Mouse (Mus musculus) midbrain, embryonic 13.5 days (tissue): ENCODE data around the gene Gab2. TPM values are rescaled to one million over a fixed set of nuclear protein-coding genes. Genes with fewer than 3 reads are reported as not detected.

Experiments used
- ATAC-seq: fragments of 200-750 bp; cut with Nextera tagmentation; 2 replicates; pipeline ENCODE4 v1.8.0; 2017; ENCODE audit warnings: mild to moderate bottlenecking, moderate TSS enrichment, moderate library complexity
- H3K27ac ChIP-seq: fragments of 300-500 bp; sonication (generic); 2 replicates; pipeline ENCODE4 v1.5.1; 2015; ENCODE audit warnings: inconsistent platforms, mild to moderate bottlenecking, moderate library complexity
- H3K27me3 ChIP-seq: fragments of 300-500 bp; sonication (generic); 2 replicates; pipeline ENCODE4 v1.6.1; 2015; ENCODE audit warnings: mild to moderate bottlenecking, inconsistent platforms
- H3K36me3 ChIP-seq: fragments of 300-500 bp; sonication (generic); 2 replicates; pipeline ENCODE4 v1.6.1; 2015; ENCODE audit warnings: mild to moderate bottlenecking, inconsistent platforms
- H3K4me1 ChIP-seq: fragments of 300-500 bp; sonication (generic); replicated peaks from 2 replicates; pipeline ENCODE4 v1.6.1; 2015; ENCODE audit warnings: inconsistent platforms
- H3K4me2 ChIP-seq: fragments of 300-500 bp; sonication (generic); replicated peaks from 2 replicates; pipeline ENCODE4 v1.6.1; 2015; ENCODE audit warnings: moderate library complexity, mild to moderate bottlenecking, inconsistent platforms
- H3K4me3 ChIP-seq: fragments of 300-500 bp; sonication (generic); replicated peaks from 2 replicates; pipeline ENCODE4 v1.5.1; 2015; ENCODE audit warnings: mild to moderate bottlenecking, inconsistent platforms
- H3K9ac ChIP-seq: fragments of 300-500 bp; sonication (generic); replicated peaks from 2 replicates; pipeline ENCODE4 v1.6.1; 2015; ENCODE audit warnings: mild to moderate bottlenecking, inconsistent platforms
- H3K9me3 ChIP-seq: fragments of 300-500 bp; sonication (generic); 2 replicates; pipeline ENCODE4 v1.6.1; 2016; ENCODE audit warnings: mild to moderate bottlenecking, inconsistent platforms
- WGBS: fragments of 180-500 bp; shearing (Covaris S2); methylation state at CpG from one replicate; pipeline ENCODE4 v1.1.7; 2015; 5-methylcytosine and 5-hydroxymethylcytosine counted together
- polyA plus RNA-seq: library from polyadenylated mRNA; unstranded; fragments of >200 nt; fragmentation: Nextera tagmentation; extraction: Ambion mirVana; gene quantifications from 2 replicates; pipeline ENCODE4 v1.2.1, GENCODE M21; 2015

Gene Gab2
- polyA plus RNA-seq, 1 experiment from 2014 or later = 17.9 TPM

- Histone ChIP-seq H3K9ac (no peak overlapping the region), H3K4me2 (no peak overlapping the region), H3K27me3 (no peaks in the 10 kb centered on the region), H3K4me1 (no peaks in the 10 kb centered on the region), H3K4me3 (no peak overlapping the region), H3K9me3 (no peaks in the 10 kb centered on the region), H3K27ac (no peak overlapping the region), H3K36me3 (peaks cover 25% of the 10 kb centered on the region; the same call in 1 of the 2 replicates)
- ATAC-seq = peak; percentile 72
- 2% methylated on average over 2 of the region's 2 CpGs for WGBS
Observed at GRCm38 (mm10) chr7:97297466-97297865, 216.1 kb downstream of the Gab2 start.

- H3K27me3 ChIP-seq = no peaks in the 10 kb centered on the region
- H3K4me1 ChIP-seq = no peaks in the 10 kb centered on the region
- no peak overlapping the region for H3K9ac ChIP-seq
- no peak overlapping the region for H3K27ac ChIP-seq
- peaks cover 33% of the 10 kb centered on the region for H3K36me3 ChIP-seq
- no peak overlapping the region for H3K4me2 ChIP-seq
- H3K4me3 ChIP-seq = no peak overlapping the region
- ATAC-seq = no peak
- WGBS = 89% methylated on average over 2 of the region's 2 CpGs
- H3K9me3 ChIP-seq = no peaks in the 10 kb centered on the region
Observed at GRCm38 (mm10) chr7:97298279-97298678, 216.9 kb downstream of the Gab2 start.

- peaks cover 39% of the 10 kb centered on the region for H3K36me3 ChIP-seq
- WGBS = 82% methylated on average over 6 of the region's 6 CpGs
Observed at GRCm38 (mm10) chr7:97298943-97299342, 217.6 kb downstream of the Gab2 start.

GRCm38 (mm10) chr7:97300914-97301313, 219.5 kb downstream of the Gab2 start:
- peaks cover 59% of the 10 kb centered on the region for H3K36me3 ChIP-seq
- 89% methylated on average over 2 of the region's 2 CpGs for WGBS
- no peak for ATAC-seq

More at GRCm38 (mm10) chr7:97298943-97299342, 217.6 kb downstream of the Gab2 start:
- Histone ChIP-seq H3K27me3 (no peaks in the 10 kb centered on the region), H3K4me2 (no peak overlapping the region), H3K9me3 (no peaks in the 10 kb centered on the region), H3K9ac (no peak overlapping the region), H3K4me1 (no peaks in the 10 kb centered on the region), H3K27ac (no peak overlapping the region), H3K4me3 (no peak overlapping the region)
- no peak for ATAC-seq

GRCm38 (mm10) chr7:97301321-97301720, 219.9 kb downstream of the Gab2 start:
- peaks cover 63% of the 10 kb centered on the region for H3K36me3 ChIP-seq
- H3K27me3 ChIP-seq = no peaks in the 10 kb centered on the region
- H3K27ac ChIP-seq = no peak overlapping the region
- no peak overlapping the region for H3K4me3 ChIP-seq
- no peaks in the 10 kb centered on the region for H3K4me1 ChIP-seq
- no peaks in the 10 kb centered on the region for H3K9me3 ChIP-seq
- 82% methylated on average over 8 of the region's 8 CpGs for WGBS
- no peak overlapping the region for H3K4me2 ChIP-seq
- no peak for ATAC-seq
- H3K9ac ChIP-seq = no peak overlapping the region

More at GRCm38 (mm10) chr7:97300914-97301313, 219.5 kb downstream of the Gab2 start:
- no peak overlapping the region for H3K4me2 ChIP-seq
- H3K4me3 ChIP-seq = no peak overlapping the region
- H3K9ac ChIP-seq = no peak overlapping the region
- no peaks in the 10 kb centered on the region for H3K27me3 ChIP-seq
- no peak overlapping the region for H3K27ac ChIP-seq
- no peaks in the 10 kb centered on the region for H3K4me1 ChIP-seq
- no peaks in the 10 kb centered on the region for H3K9me3 ChIP-seq

- Histone ChIP-seq H3K9ac (no peak overlapping the region), H3K4me2 (no peak overlapping the region), H3K4me1 (no peaks in the 10 kb centered on the region), H3K27me3 (no peaks in the 10 kb centered on the region), H3K27ac (no peak overlapping the region), H3K4me3 (no peak overlapping the region), H3K9me3 (no peaks in the 10 kb centered on the region), H3K36me3 (peaks cover 73% of the 10 kb centered on the region)
- no peak for ATAC-seq
- 93% methylated on average over 4 of the region's 4 CpGs for WGBS
Observed at GRCm38 (mm10) chr7:97302261-97302660, 220.9 kb downstream of the Gab2 start.

- Histone ChIP-seq H3K9ac (no peak overlapping the region), H3K27ac (no peak overlapping the region), H3K9me3 (no peaks in the 10 kb centered on the region), H3K4me1 (no peaks in the 10 kb centered on the region), H3K4me3 (no peak overlapping the region), H3K36me3 (peaks cover 78% of the 10 kb centered on the region), H3K4me2 (no peak overlapping the region), H3K27me3 (no peaks in the 10 kb centered on the region)
- no peak for ATAC-seq
- WGBS = 87% methylated on average over 4 of the region's 4 CpGs
Observed at GRCm38 (mm10) chr7:97302876-97303275, 221.5 kb downstream of the Gab2 start.

GRCm38 (mm10) chr7:97303614-97304013, 222.2 kb downstream of the Gab2 start:
- no peaks in the 10 kb centered on the region for H3K4me1 ChIP-seq
- H3K27me3 ChIP-seq = no peaks in the 10 kb centered on the region

GRCm38 (mm10) chr7:97304471-97304870, 223.1 kb downstream of the Gab2 start:
- H3K4me2 ChIP-seq = no peak overlapping the region

More at GRCm38 (mm10) chr7:97303614-97304013, 222.2 kb downstream of the Gab2 start:
- Histone ChIP-seq H3K4me3 (no peak overlapping the region), H3K36me3 (peaks cover 84% of the 10 kb centered on the region), H3K9me3 (no peaks in the 10 kb centered on the region), H3K4me2 (no peak overlapping the region), H3K9ac (no peak overlapping the region), H3K27ac (no peak overlapping the region)
- ATAC-seq = no peak
- 75% methylated on average over 2 of the region's 2 CpGs for WGBS

GRCm38 (mm10) chr7:97305206-97305605, 223.8 kb downstream of the Gab2 start:
- H3K27ac ChIP-seq = no peak overlapping the region
- H3K9ac ChIP-seq = no peak overlapping the region
- H3K27me3 ChIP-seq = no peaks in the 10 kb centered on the region
- peaks cover 95% of the 10 kb centered on the region for H3K36me3 ChIP-seq
- H3K9me3 ChIP-seq = no peaks in the 10 kb centered on the region
- 92% methylated on average over 4 of the region's 4 CpGs for WGBS
- no peaks in the 10 kb centered on the region for H3K4me1 ChIP-seq
- ATAC-seq = no peak
- H3K4me3 ChIP-seq = no peak overlapping the region
- no peak overlapping the region for H3K4me2 ChIP-seq

More at GRCm38 (mm10) chr7:97304471-97304870, 223.1 kb downstream of the Gab2 start:
- Histone ChIP-seq H3K27ac (no peak overlapping the region), H3K9ac (no peak overlapping the region), H3K4me1 (no peaks in the 10 kb centered on the region), H3K9me3 (no peaks in the 10 kb centered on the region), H3K36me3 (peaks cover 93% of the 10 kb centered on the region), H3K27me3 (no peaks in the 10 kb centered on the region), H3K4me3 (no peak overlapping the region)
- ATAC-seq = no peak

- Histone ChIP-seq H3K4me1 (no peaks in the 10 kb centered on the region), H3K4me2 (no peak overlapping the region), H3K4me3 (no peak overlapping the region), H3K36me3 (peaks cover 96% of the 10 kb centered on the region), H3K9me3 (no peaks in the 10 kb centered on the region), H3K27ac (no peak overlapping the region), H3K9ac (no peak overlapping the region), H3K27me3 (no peaks in the 10 kb centered on the region)
- WGBS = 95% methylated on average over 2 of the region's 2 CpGs
- no peak for ATAC-seq
Observed at GRCm38 (mm10) chr7:97306813-97307212, 225.4 kb downstream of the Gab2 start.

GRCm38 (mm10) chr7:97307546-97307945, 226.2 kb downstream of the Gab2 start:
- Histone ChIP-seq H3K9ac (no peak overlapping the region), H3K27me3 (no peaks in the 10 kb centered on the region), H3K4me2 (no peak overlapping the region), H3K4me3 (no peak overlapping the region), H3K9me3 (no peaks in the 10 kb centered on the region), H3K36me3 (peaks cover 98% of the 10 kb centered on the region), H3K27ac (no peak overlapping the region), H3K4me1 (no peaks in the 10 kb centered on the region)
- 100% methylated on average over 1 of the region's 1 CpGs for WGBS
- no peak for ATAC-seq
